Mouse (Mus musculus) liver, adult (tissue): ENCODE data around the gene 1700016H13Rik.

Experiments
- GATA4 ChIP-seq: IDR thresholded peaks from 2 replicates; pipeline ENCODE4 v1.6.1; 2014; ENCODE audit warnings: mild to moderate bottlenecking, low read length; ENCODE audit not compliant: insufficient replicate concordance

The 1700016H13Rik gene

DNA sequence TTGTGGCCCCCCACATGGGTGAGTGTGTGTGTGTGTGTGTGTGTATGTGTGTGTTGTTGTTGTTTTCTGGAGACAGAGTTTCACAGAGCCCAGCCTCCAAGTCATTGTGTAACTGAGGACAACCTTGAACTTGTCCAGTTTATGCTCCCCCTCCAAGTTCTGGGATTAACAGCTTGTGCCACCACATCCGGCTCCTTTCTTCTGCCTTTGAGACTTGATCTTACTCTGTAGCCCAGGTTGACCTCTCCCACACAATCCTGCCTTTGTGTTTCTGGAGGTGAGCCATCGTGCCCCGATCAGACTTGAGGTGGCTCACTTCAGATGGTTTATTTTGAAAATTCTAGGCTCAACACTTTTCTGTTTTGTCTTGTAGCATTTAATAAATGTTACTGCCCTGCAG lies 26.0 kb upstream of the 1700016H13Rik start:
- TF ChIP-seq GATA4 = no peak

DNA sequence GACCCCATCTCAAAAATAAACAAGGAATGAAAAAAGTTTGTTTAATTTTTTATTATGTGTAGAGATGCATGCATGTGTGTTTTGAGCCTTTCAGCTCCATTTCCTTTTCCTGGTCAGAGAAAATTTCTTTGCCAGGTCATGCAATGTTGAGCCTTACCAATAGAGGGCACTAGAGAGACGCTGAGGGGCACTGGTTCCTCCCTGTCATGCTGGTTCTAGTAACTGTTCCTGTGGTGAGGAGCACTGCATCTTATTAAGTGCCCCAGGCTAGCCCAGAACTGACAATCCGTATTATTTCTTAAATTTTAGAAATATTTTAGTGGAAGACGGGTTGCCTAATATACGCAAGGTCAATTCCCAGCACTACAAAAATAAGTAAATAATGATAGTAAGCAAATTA lies 24.6 kb upstream of the 1700016H13Rik start:
- TF ChIP-seq GATA4 = no peak

DNA sequence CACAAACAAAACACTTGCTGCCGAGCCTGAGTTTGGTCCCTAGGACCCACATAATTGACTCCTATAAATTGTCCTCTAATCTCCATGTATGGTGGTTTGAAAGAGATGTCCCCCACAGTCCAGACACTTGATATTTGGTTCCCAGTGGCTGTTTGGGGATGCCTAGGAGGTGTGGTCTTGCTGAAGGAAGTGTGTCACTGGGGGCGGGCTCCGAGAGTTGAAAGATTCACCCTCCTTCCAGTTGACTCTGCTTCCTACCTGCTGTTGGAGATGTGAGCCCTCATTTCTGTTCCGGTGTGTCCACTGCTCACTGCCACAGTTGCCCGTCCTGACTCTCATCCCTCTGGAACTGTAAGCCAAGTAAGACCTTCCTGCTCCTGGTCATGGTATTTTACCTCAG lies 23.2 kb upstream of the 1700016H13Rik start:
- no peak for TF ChIP-seq GATA4

DNA sequence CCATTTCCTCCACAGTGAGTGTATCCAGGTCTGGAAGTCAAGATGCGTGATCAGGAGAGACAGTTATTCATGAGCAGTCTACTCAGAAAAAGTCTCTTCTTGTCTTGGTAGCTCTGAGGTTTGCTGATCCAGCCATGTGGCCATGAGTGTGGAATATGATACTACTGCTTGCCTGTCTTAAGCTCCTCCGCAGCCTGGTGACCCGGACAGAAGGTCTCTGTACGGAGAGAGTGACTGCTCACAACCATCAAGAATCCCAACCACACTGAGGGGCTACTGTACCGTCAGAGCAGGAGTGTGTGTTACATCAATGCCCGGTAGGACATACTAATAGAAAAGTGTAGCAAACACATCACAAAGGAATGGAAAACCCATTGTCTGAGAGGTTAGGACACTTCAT lies 22.1 kb upstream of the 1700016H13Rik start:
- TF ChIP-seq GATA4 = no peak

DNA sequence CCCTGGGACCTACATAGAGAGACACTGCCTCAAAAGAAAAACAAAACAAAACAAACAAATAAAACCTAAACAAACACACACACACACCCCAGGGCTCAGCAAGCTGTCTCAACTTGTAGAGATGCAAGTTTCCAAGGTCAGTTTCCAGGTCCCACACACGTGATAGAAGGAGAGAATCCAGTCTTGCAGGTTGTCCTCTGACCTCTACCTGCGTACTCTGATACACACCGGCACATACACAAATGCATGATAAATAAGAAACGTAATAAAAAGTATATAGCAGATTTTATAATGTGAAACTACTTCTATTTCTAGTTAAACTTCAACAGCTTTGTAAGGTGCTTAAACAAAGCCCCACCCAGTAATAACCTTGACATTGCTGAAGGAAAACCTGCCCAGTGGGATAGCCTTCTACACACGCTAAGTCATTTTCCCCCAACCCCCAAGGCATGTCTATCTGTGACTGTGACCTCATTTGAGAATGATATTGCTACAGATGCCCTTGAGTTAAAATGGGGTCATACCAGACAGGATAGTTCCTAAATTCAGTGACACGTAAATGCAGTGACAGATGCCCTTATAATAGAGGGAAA lies 20.6 kb upstream of the 1700016H13Rik start:
- no peak for TF ChIP-seq GATA4

DNA sequence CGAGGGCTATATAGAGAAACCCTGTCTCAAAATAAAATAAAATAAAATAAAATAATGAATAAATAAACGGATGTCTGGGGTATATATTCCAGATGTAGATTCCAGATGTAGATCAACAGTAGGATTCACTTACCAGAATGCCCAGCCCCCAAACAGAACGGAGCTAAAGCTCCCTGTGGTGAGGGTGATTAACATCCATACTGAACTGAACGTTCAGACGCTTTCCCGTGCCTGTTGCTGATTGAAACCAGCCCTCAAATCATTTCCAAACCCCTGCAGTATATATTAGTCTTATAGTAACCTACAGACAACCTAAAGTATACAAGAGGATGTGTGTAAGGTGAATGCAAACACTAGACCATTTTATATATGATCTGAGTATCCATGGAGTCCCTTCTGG lies 18.7 kb upstream of the 1700016H13Rik start:
- TF ChIP-seq GATA4 = no peak

DNA sequence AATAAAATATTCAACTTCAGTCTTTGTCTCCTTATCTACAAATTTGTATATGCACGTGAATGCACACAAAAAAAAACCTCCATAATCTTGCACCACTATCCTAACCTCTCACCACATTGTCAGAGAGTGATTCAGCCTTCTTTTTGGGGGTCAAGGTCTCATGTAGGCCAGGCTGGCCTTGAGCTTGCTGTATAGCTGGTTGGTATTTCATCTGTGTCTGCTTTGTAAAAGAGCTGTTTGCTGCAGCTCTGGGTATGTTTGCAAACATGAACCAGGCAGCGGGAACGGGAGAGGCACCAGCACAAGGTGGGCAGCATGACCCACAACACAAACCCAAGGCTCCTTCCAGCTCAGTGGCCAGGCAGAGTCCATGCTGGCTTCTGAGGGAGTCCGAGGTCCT lies 17.8 kb upstream of the 1700016H13Rik start:
- no peak for TF ChIP-seq GATA4

GRCm38 (mm10) chr5:103671858-103672257 lies 16.0 kb upstream of the 1700016H13Rik start:
- no peak for TF ChIP-seq GATA4

DNA sequence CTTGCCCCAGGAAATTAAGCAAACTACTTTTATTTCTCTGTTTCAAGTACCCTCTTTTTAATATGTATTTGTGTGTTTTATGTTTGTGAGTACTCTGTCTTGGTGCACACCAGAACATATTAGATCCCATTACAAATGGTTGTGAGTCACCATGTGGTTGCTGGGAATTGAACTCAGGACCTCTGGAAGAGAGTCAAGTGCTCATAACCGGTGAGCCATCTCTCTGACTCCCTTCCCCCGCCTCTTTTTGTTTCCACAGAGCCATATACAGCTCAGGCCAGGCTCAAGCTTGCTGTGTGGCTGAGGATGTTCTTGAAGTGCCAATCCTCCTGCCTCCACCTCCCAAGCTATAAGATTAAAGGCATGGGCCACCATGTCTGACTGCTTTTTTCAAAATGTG lies 10.1 kb upstream of the 1700016H13Rik start:
- no peak for TF ChIP-seq GATA4

GRCm38 (mm10) chr5:103664932-103665331 lies 9.1 kb upstream of the 1700016H13Rik start:
- no peak for TF ChIP-seq GATA4

DNA sequence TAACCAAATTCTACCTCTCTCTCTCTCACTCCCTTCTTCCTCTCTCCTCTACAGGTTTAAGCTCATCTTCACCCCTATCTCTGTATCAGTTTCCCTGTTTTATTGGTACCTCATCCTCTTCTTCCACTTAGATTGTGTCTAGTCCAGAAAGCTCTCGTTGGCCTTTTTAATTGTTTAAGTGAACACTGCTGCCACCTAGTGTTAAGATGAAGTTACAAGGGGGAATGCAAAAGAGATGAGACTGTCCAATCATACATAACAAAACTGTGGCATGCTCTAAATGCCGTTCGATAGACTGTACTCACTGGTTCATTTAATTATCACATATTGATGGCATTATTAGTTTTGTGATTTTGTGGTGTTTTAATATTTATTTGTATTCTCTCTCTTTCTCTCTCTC lies 3.8 kb upstream of the 1700016H13Rik start:
- no peak for TF ChIP-seq GATA4

DNA sequence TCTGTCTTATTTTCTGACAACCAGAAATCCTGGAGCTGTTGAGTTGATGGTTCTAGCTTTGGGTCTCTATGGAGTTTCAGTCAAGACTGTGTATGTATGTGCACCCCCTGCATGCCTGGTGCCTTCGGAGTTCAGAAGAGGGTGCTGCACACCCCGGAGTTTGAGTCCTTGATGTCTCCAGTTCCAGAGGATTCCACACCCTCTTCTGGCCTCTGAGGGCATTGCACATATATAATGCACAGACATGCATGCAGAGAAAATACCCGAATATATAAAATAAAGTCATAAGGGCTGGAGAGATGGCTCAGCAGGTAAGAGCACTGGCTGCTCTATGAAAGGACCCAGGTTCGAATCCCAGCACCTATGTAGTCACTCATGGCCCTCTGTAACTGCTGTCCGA lies 3.1 kb upstream of the 1700016H13Rik start:
- TF ChIP-seq GATA4 = no peak

GRCm38 (mm10) chr5:103654780-103655179 lies 1.0 kb downstream of the 1700016H13Rik start:
- TF ChIP-seq GATA4 = no peak

DNA sequence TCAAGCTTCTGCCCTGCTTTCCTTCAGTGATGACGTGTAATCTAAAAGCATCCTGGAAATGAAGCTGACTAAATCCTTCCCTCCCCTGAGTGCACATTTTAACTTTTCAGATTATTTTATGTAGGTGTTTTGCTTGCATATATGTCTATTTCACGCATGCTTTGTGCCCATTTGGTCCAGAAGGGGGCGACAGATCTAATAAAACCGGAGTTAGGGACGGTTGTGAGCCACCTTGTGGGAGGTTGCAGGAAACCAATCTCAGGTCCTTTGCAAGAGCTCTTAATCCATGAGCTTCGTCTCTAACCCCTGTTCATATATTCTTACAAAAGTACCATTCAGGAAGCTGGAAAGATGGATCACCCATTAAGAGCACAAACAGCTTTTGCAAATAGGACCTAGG lies 1.6 kb downstream of the 1700016H13Rik start:
- TF ChIP-seq GATA4 = no peak

DNA sequence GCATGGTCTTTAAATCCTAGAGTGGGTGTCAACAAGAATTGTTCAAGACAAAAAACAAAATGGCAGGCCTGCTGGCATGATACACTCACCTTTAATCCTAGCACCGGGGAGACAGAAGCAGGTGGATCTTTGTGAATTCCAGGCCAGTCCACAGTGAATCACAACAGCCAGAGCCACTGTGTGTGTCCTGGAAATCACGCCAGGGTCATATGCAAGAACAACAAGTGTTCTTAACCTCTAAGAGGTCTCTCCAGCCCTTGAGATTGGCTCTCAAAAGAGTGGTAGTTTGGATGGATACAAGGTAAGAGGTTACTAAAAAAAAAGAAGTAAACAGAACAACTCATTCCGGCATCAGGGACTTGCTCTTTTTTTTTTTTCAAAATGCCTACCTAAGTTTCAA lies 8.5 kb downstream of the 1700016H13Rik start:
- TF ChIP-seq GATA4 = no peak

GRCm38 (mm10) chr5:103644167-103644566 lies 11.6 kb downstream of the 1700016H13Rik start:
- TF ChIP-seq GATA4 = no peak

DNA sequence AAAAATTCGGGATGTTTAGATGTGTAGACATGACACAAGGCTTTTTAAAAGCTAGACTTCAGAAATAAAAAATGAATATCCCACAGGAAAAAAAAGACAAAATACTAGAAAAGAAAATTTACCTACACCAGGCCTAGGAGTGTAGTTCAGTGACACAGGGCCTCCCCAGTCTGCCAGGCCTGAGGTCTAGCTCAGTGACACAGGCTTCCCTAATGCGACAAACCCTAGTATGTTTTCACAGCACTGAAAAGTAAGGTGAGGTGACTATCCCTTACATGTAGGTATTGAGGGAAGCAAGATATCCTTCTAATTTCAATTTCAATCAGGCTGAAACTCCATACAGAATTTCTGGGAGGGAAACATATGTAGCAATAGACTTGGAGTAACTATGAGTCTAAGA lies 18.6 kb downstream of the 1700016H13Rik start:
- no peak for TF ChIP-seq GATA4
